Mouse (Mus musculus) T-helper 17 cell (primary cell): Measurements from ENCODE around the gene Nt5c2.

Source experiments
- in situ Hi-C, 2 experiments: fragments of 300-600 bp; cut with MboI, MseI; formaldehyde crosslinking; loops; 1 replicate in 1 of 2; 2 replicates in 1 of 2; pipeline ENCODE4 v1.15.1; 2025; ENCODE audit warnings: high pct_unique_total_duplicates in 2 of 2

Gene Nt5c2

DNA sequence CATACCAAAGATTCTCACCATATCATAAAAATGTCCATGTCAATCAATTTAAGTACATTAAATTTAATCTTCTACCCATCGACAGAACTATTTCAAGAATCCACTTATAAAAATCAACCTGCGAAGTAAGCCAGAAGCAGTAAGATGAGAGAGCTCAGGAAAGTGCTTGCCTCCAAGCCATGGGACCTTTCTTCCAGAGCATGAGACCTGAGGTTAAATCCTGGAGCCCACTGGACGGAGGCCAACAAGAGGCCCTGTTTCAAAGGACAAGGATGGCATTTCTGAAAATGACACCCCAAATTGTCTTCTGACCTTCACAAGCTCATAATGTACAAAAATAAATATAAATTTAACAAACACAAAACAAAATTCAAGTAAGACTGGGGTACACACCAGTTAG, 61.4 kb downstream of the Nt5c2 start:
- in situ Hi-C loops: no loop called here

DNA sequence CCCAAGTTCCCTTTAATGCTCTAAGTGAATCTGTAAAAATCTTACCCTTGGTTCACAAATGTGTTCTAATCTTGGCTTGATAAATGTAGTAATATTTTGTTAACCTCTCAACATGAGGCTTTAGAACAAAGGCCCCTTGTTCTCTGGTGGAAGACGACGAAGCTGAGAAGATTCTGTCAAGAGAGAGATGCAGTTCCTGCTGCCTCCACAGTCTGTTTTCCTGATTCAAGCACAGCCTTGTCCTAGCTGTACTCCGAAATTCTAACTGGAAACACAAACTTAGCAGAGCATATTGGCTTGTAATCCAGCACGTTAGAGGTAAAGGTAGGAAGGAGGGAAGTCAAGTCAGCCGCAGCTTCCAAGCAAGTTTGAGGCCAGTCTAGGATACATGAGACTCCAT, 62.0 kb downstream of the Nt5c2 start:
- in situ Hi-C loops: no loop called here

DNA sequence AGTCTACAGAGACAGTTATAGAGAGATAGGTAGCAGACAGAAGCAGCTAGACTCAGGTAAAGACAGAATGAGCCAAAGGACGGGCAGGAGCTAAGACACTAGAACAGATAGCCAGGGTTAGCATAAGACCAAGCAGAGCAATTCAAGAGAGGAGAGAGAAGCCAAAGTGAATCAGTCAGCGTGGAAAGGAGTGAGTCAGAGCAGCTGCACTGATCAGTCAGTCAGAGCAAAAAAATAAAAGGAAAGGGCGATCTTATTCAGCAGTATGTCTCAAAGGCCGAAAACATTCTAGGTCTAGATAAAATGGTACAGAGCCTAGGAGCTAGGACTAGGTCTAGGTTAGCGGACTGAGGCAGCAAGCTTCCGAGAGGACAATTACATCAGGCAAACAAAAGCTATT, 70.6 kb downstream of the Nt5c2 start:
- in situ Hi-C loops: loop anchor here in 1 of 2 experiments (5.0 kb wide), 1 partner anchor 33 kb away; no protein-coding TSS in a partner anchor

DNA sequence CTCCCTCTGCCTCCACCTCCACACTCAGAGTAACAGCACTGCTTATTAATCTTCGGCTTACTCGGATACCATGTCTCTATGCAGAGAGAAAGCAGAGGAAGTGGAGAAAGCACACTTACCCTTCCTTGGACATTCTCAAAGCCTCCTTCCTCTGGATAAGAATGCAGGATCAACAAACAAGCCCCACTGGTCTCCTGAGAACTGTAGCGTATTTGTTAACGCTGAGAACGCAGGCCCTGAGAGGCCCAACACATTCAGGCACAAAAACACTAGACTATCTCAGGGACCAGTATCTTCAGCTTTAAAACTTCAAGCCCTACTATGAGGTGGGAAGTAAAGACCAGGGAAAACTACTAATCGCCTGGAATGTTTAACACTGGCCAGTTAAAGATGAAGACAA, 77.8 kb downstream of the Nt5c2 start:
- in situ Hi-C loops: no loop called here

DNA sequence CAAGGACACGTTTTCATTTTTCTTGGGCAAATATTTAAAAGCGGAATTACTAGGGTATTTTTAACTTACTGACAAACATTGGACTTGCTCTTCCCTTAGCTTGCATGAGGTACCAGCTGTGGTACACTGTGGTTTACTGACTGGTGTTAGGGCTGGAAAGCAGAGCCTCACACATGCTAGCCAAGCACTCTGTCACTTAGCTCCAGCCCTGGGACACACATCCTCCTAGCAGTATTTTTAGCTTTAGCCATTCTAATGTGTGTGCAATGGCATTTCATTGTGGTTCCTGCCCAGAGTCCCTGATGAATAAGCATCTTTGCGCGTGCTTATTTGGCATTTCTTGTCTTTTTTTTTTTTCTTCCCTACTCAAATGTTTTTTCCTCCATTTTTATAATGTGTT, 80.9 kb downstream of the Nt5c2 start:
- in situ Hi-C loops: no loop called here

DNA sequence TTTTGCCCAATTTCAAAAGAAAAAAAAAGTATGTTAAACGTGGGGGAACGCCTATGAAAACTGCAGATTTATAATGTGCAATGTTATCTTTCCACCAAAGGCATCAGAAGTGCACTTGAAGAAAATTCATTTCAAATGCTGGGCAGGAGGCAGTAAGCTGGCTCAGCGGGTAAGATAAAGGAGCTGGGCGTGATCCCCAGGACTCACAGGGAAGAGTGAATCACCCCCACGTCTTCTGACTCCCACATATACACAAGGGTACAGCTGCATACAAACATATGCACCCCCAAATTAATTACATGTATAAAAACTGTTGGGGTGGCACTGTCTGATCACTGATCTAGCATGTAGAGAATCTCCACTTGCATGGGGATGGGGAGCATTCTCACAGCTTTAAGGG, 82.3 kb downstream of the Nt5c2 start:
- in situ Hi-C loops: no loop called here

DNA sequence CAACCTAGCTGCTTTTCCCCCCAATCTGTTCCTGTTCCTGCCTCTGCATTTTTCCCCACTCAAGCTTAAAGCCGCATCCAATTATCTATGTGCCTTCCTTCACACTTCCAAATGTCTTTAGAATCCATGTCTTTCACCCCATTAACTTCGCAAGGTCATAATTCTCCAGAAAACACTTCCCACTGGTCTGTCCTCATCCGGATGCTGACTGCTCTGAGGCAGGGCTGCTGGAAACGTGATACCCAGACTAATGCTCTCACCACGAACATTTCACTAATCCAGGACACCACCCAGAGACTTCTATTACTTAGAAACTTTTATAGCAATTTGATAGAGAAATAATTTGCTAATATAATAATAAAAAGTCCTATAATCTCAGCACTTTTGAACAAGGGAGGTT, 84.9 kb downstream of the Nt5c2 start:
- in situ Hi-C loops: no loop called here

DNA sequence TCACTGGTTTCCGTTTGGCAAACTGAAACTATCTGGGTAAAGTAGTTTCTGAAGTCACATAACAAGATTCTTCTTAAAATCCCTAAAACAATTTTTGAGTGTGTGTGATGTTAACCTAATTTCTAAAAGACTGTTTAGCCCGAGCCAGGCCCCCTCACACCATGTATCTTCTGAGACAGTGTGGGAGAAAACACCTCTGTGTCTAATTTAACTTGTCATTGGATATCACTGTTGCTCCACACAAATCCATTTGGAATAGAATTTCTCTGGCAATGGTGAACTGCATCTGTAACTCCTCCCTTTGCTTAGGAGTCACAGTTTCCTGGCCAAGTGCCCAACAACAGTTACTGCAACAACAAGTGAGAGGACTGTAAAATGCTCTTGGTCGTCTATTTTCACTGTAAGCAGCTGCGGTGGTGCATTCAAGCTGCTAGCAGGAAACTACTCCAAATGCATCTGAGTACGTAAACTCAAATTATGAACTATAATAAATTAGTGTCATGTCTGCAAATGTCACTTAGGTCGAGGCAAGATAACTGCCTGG, 85.8 kb downstream of the Nt5c2 start:
- in situ Hi-C loops: no loop called here

DNA sequence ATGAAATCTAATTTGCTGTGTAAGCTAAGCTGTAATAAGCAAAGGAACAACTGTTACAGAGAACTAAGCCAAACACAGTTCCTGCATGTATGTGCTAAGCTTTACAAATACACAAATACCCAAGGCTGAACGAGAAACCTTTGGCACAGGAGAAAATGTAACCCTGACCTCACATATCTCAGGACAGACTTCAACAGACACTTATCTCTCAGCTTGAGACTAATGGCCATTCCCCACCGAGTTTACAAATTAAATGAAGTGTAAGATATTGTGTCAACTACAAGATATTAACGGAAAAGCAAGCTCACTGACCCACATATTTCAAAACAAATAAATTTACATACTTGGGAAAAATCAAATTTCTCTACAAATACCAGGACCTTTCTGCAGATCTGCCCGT, 86.8 kb downstream of the Nt5c2 start:
- in situ Hi-C loops: no loop called here

DNA sequence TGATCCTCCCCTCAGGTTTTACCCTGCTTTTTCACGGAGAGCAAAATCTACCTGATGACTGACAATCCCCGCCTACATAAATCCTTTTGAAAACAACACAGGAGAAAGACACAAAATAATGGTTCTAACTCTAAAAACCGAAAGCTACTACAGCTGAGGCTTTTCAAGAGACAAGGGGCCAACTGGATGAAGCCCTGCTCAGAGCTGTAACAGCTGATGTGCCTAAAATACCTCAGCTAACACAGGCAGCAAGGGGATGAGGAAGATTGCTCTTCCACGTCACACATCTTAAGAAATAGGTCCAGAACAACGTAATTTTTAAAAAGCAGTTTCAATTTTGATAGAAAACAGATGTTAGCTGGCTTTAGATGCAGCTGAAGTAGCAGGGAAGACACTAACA, 88.0 kb downstream of the Nt5c2 start:
- in situ Hi-C loops: no loop called here

DNA sequence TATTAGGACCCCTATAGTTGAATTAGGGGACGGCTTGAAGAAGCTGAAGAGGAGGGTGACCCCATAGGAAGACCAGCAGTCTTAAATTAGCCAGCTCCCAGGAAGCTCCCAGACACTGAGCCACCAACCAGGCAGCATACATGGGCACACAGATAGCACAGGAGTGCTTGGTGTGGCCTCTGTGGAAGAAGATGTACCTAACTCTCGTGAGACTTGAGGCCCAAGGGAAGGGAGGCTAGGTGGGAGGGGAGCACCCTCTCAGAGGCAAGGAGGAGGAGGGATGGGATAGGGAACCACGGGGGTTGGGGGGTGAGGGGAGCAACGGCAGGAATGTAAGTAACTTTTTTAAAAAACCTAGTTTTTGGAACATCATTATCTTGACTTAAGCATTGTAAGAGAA, 88.6 kb downstream of the Nt5c2 start:
- in situ Hi-C loops: no loop called here

DNA sequence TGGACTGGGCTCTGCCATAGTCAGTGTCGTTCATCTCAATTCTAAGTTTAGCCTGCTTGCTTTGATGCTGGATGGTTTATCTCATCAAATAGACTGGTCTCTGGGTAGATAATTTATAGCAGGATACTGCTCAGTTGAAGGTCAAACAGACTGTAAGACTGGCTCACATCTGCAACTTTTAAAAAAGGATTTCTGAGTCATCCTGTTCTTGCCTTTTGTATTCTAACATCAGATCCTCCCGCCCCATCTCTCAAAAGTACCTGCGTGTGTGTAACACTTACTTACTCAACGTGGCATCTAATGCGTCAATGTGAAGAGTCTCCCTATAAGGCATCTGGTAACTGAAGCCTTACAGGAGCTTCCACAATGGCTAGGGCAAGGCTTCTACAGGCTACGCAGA, 94.4 kb downstream of the Nt5c2 start:
- in situ Hi-C loops: loop anchor here in 1 of 2 experiments (5.0 to 25.0 kb wide), 2 partner anchors 37 to 492 kb away; no protein-coding TSS in a partner anchor

DNA sequence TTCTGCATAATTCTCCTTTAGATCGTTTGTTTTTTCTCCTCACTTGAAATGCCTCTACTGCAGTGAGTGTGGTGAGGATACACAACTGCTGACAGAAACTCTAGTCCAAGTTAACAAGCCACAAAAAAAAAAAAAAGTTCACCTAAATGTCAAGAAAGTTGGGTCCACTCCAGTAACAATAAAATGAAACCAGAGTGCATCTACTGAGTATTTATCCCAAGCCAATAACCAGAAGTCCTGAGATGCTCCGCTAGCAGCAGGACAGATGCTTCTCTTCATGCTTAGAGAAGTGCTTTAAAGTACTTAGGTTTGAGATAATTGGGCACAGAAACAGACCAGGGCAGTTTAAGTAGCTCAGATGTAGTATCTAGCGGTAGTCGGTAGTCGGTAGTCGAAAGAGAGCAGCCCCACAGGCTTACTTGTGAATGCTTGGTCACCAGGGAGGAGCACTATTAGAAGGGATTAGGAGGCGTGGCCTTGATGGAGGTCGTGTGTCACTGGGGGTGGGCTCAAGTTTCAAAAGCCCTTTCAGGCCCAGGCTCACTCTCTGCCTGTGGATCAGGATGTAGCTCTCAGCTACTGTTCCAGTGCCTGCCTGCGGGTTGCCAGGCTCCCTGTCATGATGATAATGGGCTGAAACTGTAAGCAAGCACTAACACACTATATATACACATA, 99.4 kb downstream of the Nt5c2 start:
- in situ Hi-C loops: loop anchor here in 1 of 2 experiments (5.0 to 25.0 kb wide), 2 partner anchors 33 to 497 kb away; no protein-coding TSS in a partner anchor

DNA sequence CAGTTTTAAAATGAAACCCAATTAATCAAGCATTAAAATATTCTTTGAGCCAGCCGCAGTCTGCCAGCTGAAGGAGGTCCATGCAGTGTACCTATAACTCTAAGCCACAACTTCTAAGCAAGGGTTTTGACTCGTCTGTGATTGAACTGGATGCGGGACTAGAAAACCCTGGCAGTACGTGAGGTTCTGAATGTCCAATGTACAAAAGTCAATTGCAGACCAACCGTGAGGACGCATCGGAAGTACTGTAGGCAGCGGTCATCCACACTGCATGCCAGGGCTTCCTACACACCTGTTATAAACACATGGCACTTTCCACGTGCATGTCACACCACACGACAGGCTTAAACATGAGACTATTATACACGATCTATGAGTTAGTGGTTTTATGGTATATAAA, 101.3 kb downstream of the Nt5c2 start:
- in situ Hi-C loops: loop anchor here in 1 of 2 experiments (25.0 kb wide), 1 partner anchor 499 kb away; no protein-coding TSS in a partner anchor

DNA sequence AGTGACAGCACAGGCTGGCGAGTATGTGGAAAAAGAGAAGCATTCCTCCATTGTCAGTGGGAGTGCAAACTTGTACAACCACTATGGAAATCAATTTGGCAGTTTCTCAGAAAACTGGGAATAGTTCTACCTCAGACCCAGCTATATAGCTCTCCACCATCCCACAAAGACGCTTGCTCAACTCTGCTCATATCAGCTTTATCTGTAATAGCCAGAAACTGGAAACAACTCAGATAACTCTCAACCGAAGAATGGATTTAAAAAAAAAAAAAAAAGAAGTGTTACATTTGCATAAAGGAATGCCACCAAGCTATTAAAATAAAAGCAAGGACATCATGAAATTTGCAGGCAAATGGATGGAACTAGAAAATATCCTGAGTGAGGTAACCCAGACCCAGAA, 103.5 kb downstream of the Nt5c2 start:
- in situ Hi-C loops: loop anchor here in 1 of 2 experiments (25.0 kb wide), 1 partner anchor 501 kb away; no protein-coding TSS in a partner anchor

DNA sequence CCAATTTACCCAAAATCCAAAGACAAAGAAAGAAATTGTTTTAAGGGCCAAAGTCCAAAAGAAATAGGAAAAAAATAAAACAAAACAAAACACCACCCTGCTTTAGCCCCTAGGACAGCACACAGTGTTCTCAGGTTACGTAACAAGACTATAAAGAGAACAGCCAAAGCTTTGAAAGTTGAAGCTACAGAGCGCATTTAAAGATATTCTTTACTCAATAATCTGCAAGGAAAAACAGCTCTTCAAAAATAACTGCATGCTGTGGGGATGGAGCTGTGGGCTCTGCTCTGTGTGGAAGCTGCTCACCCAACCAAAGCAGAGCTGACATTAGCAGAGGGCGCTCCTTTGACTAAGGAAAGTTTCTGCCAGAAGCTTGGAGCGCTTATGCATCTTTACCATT, 106.0 kb downstream of the Nt5c2 start:
- in situ Hi-C loops: loop anchor here in 1 of 2 experiments (25.0 kb wide), 1 partner anchor 503 kb away; no protein-coding TSS in a partner anchor

DNA sequence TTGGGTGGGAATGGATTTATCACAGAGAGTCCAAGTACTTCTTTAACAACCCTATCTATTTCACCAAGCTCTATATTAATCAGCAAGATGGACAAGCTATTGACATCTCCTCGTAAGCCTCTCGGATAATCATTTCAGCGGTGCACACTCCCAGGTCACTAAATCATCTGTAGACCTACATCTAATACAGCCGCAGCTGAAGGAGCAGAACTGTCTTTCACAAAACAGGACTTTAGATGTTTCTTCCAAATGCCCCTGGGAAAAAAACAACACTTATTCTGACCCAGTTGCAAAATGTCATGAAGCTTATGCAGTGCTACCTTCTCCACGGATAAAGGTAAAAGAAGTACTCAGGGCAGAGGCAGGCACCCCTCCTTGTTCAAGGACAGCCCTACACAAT, 106.7 kb downstream of the Nt5c2 start:
- in situ Hi-C loops: loop anchor here in 1 of 2 experiments (25.0 kb wide), 1 partner anchor 504 kb away; no protein-coding TSS in a partner anchor

DNA sequence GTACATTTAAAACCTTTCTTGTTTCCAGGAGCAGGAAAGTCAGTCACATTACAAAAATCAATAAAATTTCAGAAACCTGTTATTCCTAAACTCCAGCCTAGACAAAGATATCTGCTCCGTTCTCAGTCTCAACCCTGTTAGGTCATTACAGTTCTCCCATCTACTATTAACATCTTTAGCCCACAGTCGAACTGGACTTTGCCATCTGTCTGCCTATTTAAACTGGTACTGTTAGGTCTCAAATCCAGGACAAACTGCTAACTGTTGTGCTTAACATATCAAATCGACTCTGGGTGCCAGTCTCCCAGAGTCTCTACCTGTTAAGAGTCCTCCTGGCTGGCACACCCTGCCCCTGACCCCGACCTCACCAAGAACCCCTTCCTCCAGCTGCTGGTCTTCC, 109.0 kb downstream of the Nt5c2 start:
- in situ Hi-C loops: loop anchor here in 1 of 2 experiments (25.0 kb wide), 1 partner anchor 506 kb away; no protein-coding TSS in a partner anchor

DNA sequence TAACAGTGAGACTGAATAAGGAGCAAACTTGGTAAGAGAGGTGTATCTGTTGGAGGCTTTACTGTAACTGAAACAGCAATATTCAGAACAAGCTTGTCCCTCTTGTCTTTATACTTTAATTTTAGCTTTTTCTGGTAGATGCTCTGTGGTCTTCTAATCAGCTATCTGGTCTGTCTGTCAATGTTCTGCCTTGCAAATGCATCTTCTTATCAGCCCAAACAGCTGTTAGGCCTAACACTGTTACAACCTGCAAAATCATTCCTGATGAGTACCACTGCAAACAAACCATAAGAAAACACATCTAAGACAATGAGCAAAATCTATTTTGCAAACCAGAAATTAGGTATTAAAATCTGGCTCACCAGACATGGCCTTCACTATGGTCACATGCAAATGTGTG, 109.6 kb downstream of the Nt5c2 start:
- in situ Hi-C loops: loop anchor here in 1 of 2 experiments (25.0 kb wide), 1 partner anchor 507 kb away; no protein-coding TSS in a partner anchor

DNA sequence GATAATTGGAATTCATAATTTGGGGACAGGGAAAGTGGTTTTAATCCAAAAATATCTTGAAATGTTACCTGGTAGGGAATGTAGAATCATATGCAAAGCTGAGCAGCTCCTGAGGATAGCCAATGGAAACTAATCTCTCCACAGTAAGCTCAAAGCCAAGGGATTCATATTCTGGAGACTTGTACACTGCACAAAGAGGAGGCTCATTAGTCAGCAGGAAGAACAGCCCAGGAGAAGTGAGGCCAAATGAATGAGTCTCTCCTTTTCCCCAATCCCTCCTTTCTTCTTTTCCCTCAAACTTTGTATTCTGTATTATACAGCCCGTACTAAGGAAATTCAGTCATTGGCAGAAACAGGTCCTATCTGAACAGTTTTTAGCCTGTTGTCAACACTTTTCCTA, 110.0 kb downstream of the Nt5c2 start:
- in situ Hi-C loops: loop anchor here in 1 of 2 experiments (25.0 kb wide), 1 partner anchor 507 kb away; no protein-coding TSS in a partner anchor

DNA sequence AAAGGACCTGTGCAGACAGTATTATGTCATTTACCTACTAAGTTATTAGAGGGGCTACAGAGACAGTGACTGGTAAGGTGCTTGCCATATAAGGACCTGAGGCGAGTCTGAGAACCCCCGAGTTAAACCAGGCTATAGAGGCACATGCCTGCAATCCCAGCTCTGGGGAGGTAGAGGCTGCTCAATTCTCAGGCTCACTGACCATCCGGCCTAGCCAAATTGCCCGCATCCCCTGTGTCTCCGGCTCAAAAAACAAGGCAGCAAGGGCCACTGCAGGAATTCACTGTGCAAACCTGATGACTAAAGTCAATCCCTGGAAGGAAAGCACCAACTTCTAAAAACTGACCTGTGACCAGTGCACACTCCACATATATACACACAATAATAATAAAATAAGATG, 111.6 kb downstream of the Nt5c2 start:
- in situ Hi-C loops: loop anchor here in 1 of 2 experiments (25.0 kb wide), 1 partner anchor 509 kb away; no protein-coding TSS in a partner anchor

DNA sequence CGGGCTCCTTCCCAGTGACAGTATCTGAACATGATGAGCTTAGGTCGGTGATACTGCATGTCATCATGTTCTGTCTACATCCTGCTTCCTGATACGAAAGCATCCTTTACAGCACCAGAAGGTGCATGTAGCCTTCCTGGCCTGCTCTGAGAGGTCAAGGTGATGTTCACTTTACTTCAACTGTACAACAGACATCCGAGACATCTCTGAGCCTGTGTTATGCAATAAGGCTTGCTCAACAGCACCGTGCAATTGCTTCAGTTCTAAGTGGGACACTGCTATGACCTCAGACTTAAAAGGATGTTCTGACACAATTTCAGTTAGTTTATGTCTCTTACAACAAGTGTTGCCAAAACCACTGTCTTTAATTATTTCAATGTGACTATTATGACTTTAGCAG, 113.6 kb downstream of the Nt5c2 start:
- in situ Hi-C loops: loop anchor here in 1 of 2 experiments (25.0 kb wide), 1 partner anchor 511 kb away; no protein-coding TSS in a partner anchor

DNA sequence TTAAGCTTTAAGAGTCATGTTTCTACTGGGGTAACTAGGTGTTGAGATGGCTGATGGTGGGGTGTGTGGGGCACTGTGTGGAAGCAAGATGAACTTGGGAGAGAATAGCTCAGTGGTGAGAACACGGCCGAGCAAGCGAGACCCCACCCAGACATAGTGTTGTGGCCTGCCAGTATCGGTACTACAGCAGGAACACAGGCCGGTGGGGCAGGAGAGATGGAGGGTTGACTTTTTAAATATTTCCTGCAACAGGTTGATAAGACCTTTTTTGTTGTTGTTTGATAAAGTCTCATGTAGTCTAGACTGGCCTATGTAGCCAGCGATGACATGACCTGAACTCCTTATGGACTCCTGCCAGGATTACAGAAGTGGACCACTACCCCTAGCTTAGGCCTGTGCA, 114.2 kb downstream of the Nt5c2 start:
- in situ Hi-C loops: loop anchor here in 1 of 2 experiments (25.0 kb wide), 1 partner anchor 512 kb away; no protein-coding TSS in a partner anchor
